Mouse (Mus musculus): Measurements from ENCODE around the gene Spsb1.

DNA sequence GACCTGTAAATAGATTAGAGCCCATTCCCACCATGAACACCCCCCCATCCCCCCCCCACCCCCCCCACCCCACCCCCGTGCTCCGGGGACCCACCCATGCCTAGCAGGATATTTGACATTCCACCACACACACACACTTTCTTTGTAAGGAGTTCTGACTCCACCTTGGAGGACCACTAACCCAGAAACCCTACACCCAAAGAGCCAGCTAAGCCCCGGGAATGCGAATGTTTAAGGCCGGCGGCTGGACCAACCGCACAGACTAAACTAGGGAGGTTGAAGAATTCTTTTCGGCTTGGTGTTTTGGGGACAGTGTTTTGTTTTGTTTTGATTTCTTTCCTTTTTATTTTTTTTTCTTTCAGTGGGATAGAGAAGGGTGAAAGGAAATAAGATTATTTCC is 16.1 kb downstream of the Spsb1 start:
- no peak for TF ChIP-seq CTCF (IDR thresholded peaks at IDR 0.05; ENCODE audit: low read depth)
- no peak for TF ChIP-seq EP300 (IDR thresholded peaks at IDR 0.05; ENCODE audit: low read depth)

All from liver, embryonic 14.5 days (tissue).